Mouse (Mus musculus) mesoderm, embryonic 11.5 days (tissue): ENCODE data around the gene Gbp2b.
"Not testable (repeated sequence)": the region's sequence is repeated elsewhere in the genome, so short reads cannot be mapped to it uniquely, and the experiment has no call there.

Experiments
- DNase-seq: peaks from one replicate; pipeline ENCODE4 v3.0.0-alpha.2; 2012; ENCODE audit warnings: low read depth, low spot score

Gbp2b gene

DNA sequence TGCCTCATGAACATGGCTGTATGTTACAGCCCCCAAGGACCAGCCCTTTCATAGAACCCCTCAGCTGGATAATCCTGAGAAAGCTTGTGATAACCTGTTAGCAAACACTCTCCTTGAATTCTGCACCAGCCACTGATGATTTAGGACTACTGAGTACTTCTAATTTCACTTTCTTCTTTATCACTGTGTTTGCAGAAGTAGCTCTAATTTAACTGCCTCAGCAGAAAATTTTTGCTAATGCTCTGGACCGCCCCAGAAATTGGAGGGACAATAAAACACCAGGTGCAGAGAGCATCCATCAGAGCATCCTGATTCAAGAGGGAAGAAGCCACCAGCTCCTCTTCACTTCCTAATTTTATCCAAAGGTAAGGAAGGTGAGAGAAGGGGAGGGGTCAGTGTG is at the start of gene Gbp2b:
TSS of gene Gbp2b (plus strand) at position 301 of the 400 bp plus-strand sequence.
- no peak for DNase-seq

GRCm38 (mm10) chr3:142546690-142547089 is 48.0 kb upstream of the Gbp2b start:
- no peak for DNase-seq

DNA sequence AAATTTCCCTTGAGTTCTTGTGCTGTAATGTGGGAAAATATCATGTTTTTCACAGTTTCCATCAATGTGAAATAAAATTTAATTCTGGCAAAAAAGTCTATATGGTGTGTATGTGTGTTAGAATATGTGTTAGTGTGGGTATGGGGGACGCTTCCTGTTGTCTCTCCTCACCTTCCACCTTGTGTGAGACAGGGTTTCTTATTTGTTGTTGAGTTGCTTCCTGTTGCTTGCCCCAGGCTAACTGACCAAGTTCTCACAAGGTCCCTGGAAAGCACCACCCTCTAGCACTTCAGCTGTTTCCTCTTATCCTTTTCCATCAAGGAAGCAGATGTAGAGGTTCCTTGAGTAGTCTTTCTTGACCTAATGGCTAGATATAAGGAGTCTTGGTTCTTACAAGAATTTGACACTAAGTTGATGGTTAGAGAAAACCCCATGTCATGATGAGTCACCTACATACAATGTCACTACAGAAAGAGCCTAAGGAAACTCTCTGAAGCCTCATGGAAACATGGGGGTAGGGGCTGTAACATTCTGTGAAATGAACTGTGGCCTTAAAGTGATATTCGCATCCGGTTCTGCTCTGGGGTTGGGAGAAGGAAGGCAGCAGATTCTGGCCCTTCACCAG is 44.5 kb upstream of the Gbp2b start:
- DNase-seq: no peak

DNA sequence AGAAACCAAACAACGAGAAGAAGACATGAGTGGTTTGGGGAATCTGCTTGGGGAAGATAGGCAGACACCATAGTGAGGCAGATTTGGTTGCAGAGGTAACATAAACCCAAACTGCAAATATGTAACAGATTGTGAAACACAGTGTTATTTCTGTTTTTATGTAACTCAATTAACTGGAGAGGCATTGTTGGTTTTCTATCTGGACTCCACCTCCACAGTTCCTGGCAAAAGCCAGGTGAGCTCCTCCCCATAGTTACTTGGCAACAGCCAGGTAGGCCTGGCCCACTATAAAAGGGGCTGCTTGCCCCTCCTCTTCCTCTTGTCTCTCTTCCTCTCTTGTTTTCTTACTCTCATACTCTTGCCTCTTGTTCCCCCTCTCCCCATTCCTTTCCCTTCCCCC is 40.0 kb upstream of the Gbp2b start:
- DNase-seq: no peak

- no peak for DNase-seq
These were observed 39.0 kb upstream of the Gbp2b start for GRCm38 (mm10) chr3:142555623-142556022.

- no peak for DNase-seq
These were observed 34.9 kb upstream of the Gbp2b start, which contains the start of gene Gbp3 for GRCm38 (mm10) chr3:142559632-142560228. Gene Gbp3, plus strand, starts transcription at chr3:142560026.

- peak; percentile 89 for DNase-seq
These were observed 34.2 kb upstream of the Gbp2b start for GRCm38 (mm10) chr3:142560296-142560948.

GRCm38 (mm10) chr3:142561045-142561646 is 33.5 kb upstream of the Gbp2b start:
- no peak for DNase-seq

DNA sequence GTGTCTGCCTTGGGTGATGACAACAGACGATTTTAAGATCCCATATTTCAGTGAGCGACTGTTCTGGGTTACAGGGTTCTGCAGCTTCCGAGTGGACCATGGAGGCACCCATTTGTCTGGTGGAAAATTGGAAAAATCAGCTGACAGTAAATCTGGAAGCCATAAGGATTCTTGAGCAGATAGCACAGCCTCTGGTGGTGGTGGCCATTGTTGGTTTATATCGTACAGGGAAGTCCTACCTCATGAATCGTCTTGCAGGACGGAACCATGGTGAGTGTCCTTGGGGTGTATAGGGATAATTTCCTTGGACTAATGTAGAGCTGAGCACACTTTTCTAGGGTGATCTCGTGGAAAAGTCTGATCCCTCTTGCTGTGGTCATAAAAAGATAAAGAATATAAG is 33.0 kb upstream of the Gbp2b start:
- no peak for DNase-seq

- not testable (repeated sequence) for DNase-seq
These were observed 27.2 kb upstream of the Gbp2b start for GRCm38 (mm10) chr3:142567490-142567889.

DNA sequence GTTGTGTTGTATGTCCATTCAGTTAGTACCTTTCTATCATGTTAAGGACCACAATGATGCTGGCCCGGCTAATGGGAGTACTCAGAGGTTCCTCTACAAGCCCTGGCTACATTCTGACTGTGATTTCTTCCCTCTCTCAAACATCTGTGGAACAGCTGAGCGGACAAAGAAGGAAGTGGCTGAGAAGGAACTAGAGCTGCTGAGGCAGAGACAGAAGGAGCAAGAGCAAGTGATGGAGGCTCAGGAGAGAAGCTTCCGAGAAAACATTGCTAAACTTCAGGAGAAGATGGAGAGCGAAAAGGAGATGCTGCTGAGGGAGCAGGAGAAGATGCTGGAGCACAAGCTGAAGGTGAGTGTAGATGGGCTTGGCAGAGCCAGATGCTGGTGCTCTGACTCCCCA is 23.9 kb upstream of the Gbp2b start:
- no peak for DNase-seq

DNA sequence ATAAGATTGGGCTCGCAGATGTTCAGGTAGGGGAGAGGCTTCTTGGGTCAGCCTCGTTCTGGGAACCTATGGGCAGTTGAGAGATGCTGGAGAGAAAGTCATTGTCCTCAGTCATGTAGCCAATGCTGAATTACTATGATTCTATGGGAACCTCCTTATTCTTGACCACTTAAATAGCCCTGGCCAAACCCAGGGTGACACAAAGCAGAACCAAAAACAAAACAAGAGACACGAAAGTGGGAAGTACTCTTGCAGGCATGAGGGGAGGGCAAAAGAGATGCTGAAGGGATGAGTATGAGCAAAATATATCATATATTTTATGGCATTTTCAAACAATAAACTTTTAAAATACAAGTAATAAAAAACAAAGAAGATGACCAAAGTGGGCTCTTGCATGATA is 17.5 kb upstream of the Gbp2b start:
- no peak for DNase-seq

- no peak for DNase-seq
These were observed 16.3 kb upstream of the Gbp2b start for GRCm38 (mm10) chr3:142578342-142578741.

GRCm38 (mm10) chr3:142583067-142583466 is 11.6 kb upstream of the Gbp2b start:
- DNase-seq: no peak

GRCm38 (mm10) chr3:142587386-142587785 is 7.3 kb upstream of the Gbp2b start:
- DNase-seq: no peak

DNA sequence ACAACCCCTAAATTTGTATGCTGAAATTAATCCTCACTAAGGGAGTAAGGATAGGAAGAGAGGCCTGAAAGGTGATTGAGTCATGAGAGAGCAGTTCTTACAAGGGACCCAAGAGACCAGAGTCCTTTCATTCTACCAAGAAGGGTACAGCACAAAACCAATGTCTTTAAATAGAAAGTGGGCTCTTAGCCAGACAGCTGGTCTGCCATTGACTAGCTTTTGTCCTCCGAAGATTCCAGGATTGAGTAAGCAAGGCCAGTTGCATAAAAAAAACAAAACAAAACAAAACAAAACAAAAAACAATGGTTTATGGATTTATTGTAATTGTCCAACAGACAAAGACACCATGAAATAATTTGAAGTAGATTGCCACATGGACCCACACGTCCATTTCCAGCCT is 5.8 kb upstream of the Gbp2b start:
- no peak for DNase-seq

- no peak for DNase-seq
These were observed 4.1 kb upstream of the Gbp2b start for GRCm38 (mm10) chr3:142590431-142591067.

- DNase-seq: no peak
These were observed 3.3 kb downstream of the Gbp2b start for GRCm38 (mm10) chr3:142597923-142598322.

DNA sequence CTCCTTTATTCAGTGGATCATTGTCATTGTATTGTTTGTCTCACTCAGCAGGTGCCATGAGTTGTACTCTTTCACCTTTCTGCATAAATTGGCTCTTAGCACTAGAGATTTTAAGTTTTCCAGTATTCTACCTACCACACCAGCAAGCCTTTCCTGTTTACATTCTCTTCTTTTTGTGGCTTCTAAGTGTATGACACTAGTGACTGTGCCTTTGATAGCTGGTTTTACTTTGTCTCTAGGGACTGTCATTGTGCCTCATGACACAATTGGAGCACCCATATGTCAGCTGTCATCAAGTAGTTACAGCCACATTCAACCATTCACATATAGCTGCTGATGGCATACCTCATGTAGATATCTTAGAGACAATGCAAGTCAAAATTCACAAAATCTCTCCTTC is 7.0 kb downstream of the Gbp2b start:
- no peak for DNase-seq

DNA sequence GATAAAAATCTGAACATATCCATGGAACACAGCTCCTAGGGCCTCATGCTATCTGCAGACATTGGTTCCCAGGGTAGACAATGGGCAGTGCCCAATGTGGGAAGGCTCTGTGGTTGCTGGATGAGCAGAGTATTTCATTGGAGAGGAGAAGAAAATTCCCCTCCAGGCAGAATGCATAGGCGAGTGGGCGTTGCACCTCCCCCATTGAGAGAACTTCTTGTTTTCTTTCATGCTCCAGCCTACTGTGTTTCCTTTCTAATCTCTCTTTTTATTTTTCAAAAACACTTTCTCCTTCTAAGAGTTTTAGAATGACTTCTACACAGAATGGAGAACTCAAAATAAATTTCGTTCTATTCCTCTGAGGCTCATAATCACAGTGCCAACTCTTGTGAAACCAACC is 24.0 kb downstream of the Gbp2b start:
- no peak for DNase-seq

GRCm38 (mm10) chr3:142619606-142620005 is 25.0 kb downstream of the Gbp2b start:
- no peak for DNase-seq
